Mouse (Mus musculus) thymus, adult 2 months (tissue): ENCODE results near the gene Zfp467.

Source experiments
- CTCF ChIP-seq: fragments of 200-500 bp; IDR thresholded peaks from 2 replicates; pipeline ENCODE4 v1.5.1; 2012; ENCODE audit warnings: mild to moderate bottlenecking, control low read depth, low read length, moderate library complexity, borderline replicate concordance; ENCODE audit not compliant: control insufficient read depth, poor library complexity, insufficient read depth; ENCODE audit errors: extremely low read depth
- POLR2A ChIP-seq: fragments of 200-500 bp; IDR thresholded peaks from 2 replicates; pipeline ENCODE4 v1.6.1; 2012; ENCODE audit warnings: mild to moderate bottlenecking, low read length, control low read depth, moderate library complexity; ENCODE audit not compliant: control insufficient read depth, poor library complexity, insufficient read depth; ENCODE audit errors: extremely low read depth

DNA sequence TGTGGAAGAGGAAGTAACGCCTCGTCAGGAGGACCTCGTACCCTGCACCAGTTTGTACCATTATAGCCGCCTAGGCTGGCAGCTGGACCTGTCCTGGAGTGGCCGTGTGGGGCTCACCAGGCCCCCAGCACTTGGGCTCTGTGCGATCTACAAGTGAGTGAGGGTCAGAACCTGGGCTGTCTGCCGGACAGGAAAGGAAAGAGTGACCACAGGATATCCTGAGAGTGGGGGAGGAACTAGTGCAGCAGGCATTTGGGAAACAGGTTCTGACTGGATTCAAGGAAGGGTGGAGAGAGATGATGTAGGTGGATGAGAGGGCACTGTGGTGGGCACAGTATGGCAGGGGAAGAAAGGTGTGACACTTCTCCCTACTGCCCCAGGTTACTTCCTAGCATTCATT, 2.9 kb upstream of the Zfp467 start:
- no peak for TF ChIP-seq CTCF
- TF ChIP-seq POLR2A, result no peak
